Mouse (Mus musculus): ENCODE measurements around the gene Sec24a. TPM values are rescaled to one million over a fixed set of nuclear protein-coding genes. Genes with fewer than 3 reads are reported as not detected.
A peak's percentile ranks its signal among the peaks of the same experiment; 100 is the strongest.
"Not testable (repeated sequence)": the region's sequence is repeated elsewhere in the genome, so short reads cannot be mapped to it uniquely, and the experiment has no call there.

The Sec24a gene
- total and polyA plus RNA-seq, 3 experiments: 9.3 to 16.6 (median 15.3) TPM

DNA sequence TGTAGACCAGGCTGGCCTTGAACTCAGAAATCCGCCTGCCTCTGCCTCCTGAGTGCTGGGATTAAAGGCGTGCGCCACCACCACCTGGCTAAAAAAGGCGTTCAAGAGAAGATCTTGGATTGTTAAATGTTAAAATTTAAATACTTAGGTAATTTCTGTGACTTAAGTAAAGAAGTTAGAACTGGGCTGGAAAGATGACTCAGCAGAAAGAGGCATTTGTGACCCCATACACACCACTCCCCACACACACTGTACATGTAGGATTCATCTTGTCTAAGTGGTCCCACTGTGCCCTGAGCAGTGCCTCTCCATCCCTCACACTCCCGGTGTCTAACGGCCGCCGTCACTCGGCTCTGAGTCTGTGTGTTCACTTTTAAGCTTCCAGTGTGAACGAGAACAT is 57.0 kb downstream of the Sec24a start:
- Histone ChIP-seq H3K9ac (ENCODE audit: low read depth, low read length) (no peak overlapping the region), H3K36me3 (ENCODE audit: control insufficient read depth, insufficient read depth, low read length) (no peaks in the 10 kb centered on the region), H3K4me3 (no peak overlapping the region), H3K27ac (no peak overlapping the region), H3K79me2 (replicated peaks; ENCODE audit: control insufficient read depth, insufficient read depth, low read length) (no peaks in the 10 kb centered on the region), H3K27me3 (ENCODE audit: control insufficient read depth, insufficient read depth, low read length) (no peaks in the 10 kb centered on the region), H3K4me1 (ENCODE audit: control insufficient read depth, insufficient read depth, low read length) (no peaks in the 10 kb centered on the region)
- intact Hi-C loops (cut with DNase I): no loop called here
- no peak for DNase-seq
- WGBS: 94% methylated on average over 10 of the region's 10 CpGs
- TF ChIP-seq POLR2A (IDR thresholded peaks at IDR 0.05; ENCODE audit: insufficient read depth, low read depth, low read length) (no peak), CTCF (IDR thresholded peaks at IDR 0.05) (no peak), EP300 (IDR thresholded peaks at IDR 0.05; ENCODE audit: insufficient read depth, low read depth, low read length) (no peak)

DNA sequence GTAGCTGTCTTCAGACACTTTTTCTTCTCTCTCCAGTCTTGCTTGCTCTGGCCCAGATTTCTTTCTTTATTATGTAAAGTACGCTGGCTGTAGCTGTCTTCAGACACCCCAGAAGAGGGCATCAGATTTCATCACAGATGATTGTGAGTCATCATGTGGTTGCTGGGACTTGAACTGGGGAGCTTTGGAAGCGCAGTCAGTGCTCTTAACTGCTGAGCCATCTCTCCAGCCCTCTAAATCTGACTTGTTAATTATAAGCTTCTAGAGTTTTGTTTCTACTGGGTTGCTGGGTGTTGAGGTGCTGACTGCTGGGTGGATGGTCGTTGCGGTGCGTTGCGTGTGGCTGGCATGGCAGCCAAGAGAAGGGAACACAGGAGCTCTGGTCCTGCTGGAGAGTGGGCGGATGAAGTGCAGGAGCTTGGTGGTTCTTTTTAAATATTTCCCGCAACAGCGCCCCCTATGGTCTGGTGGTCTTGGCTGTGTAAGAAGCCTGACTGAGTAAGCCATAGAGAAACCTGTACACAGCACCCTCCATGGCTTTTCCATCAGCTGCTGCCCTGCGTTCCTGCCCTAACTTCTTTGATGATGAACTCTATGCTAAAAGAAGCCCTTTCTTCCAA is 59.9 kb downstream of the Sec24a start:
- WGBS: 73% methylated on average over 10 of the region's 10 CpGs
- DNase-seq: no peak

DNA sequence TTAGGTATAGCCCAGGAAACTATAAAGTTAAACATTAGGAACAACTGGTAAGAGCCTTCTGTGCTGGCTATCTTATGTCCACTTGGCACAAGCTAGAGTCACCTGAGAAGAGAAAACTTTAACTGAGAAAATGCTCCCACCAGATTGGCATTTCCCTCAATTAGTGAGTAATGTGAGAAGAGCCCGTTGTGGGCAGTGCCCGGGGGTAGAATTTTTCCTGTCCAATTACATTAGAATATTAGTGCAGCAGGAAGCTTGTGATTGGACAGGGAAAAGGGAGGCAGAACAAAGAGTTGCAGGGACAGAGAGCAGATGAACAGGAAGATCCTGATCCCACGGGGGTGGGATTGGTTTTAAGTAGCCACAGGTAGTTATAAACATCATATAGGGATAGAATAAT is 60.6 kb downstream of the Sec24a start:
- Histone ChIP-seq H3K4me1 (ENCODE audit: control insufficient read depth, insufficient read depth, low read length) (no peaks in the 10 kb centered on the region), H3K27ac (no peak overlapping the region), H3K36me3 (ENCODE audit: control insufficient read depth, insufficient read depth, low read length) (no peaks in the 10 kb centered on the region; the same call in 1 of the 2 replicates), H3K79me2 (replicated peaks; ENCODE audit: control insufficient read depth, insufficient read depth, low read length) (no peaks in the 10 kb centered on the region), H3K9ac (ENCODE audit: low read depth, low read length) (no peak overlapping the region), H3K27me3 (ENCODE audit: control insufficient read depth, insufficient read depth, low read length) (no peaks in the 10 kb centered on the region), H3K4me3 (no peak overlapping the region)
- no peak for DNase-seq
- TF ChIP-seq EP300 (IDR thresholded peaks at IDR 0.05; ENCODE audit: insufficient read depth, low read depth, low read length): no peak
- no peak for TF ChIP-seq CTCF (IDR thresholded peaks at IDR 0.05)
- no peak for TF ChIP-seq POLR2A (IDR thresholded peaks at IDR 0.05; ENCODE audit: insufficient read depth, low read depth, low read length)
- intact Hi-C loops (cut with DNase I): no loop called here
- WGBS: 75% methylated on average over 3 of the region's 3 CpGs

More for the DNA sequence above, 59.9 kb downstream of the Sec24a start:
- intact Hi-C loops (cut with DNase I): no loop called here
- no peak for TF ChIP-seq POLR2A (IDR thresholded peaks at IDR 0.05; ENCODE audit: insufficient read depth, low read depth, low read length)
- peak; percentile 55 for TF ChIP-seq CTCF (IDR thresholded peaks at IDR 0.05)
- no peak overlapping the region for H3K27ac ChIP-seq
- no peaks in the 10 kb centered on the region; the same call in 1 of the 2 replicates for H3K36me3 ChIP-seq (ENCODE audit: control insufficient read depth, insufficient read depth, low read length)
- H3K27me3 ChIP-seq (ENCODE audit: control insufficient read depth, insufficient read depth, low read length): no peaks in the 10 kb centered on the region
- no peaks in the 10 kb centered on the region for H3K79me2 ChIP-seq (replicated peaks; ENCODE audit: control insufficient read depth, insufficient read depth, low read length)
- H3K9ac ChIP-seq (ENCODE audit: low read depth, low read length): no peak overlapping the region
- H3K4me3 ChIP-seq: no peak overlapping the region
- H3K4me1 ChIP-seq (ENCODE audit: control insufficient read depth, insufficient read depth, low read length): no peaks in the 10 kb centered on the region

DNA sequence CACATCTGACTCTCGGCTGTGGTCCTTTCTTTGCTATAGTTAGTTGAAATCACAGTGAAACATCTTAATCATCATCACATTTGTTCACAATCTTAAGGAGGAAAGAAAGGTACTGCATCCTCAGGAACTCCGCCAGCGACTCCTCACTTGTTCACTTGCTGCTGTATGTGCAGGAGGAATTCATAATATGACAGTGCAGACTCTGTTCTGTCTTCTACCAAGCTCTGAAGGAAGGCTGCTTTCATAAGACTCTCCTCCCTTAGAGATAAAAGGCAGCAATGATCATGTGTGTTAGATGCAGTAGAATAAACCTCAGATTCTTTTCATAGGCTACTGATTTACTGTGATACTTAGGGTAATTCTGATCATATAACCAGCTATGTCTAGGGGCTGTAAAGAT is 68.5 kb downstream of the Sec24a start:
- intact Hi-C loops (cut with DNase I): no loop called here
- no peak overlapping the region for H3K9ac ChIP-seq (ENCODE audit: low read depth, low read length)
- WGBS: 93% methylated on average over 3 of the region's 3 CpGs
- H3K4me3 ChIP-seq: no peak overlapping the region
- no peaks in the 10 kb centered on the region; the same call in 1 of the 2 replicates for H3K36me3 ChIP-seq (ENCODE audit: control insufficient read depth, insufficient read depth, low read length)
- no peak for DNase-seq
- no peak for TF ChIP-seq POLR2A (IDR thresholded peaks at IDR 0.05; ENCODE audit: insufficient read depth, low read depth, low read length)
- no peak for TF ChIP-seq EP300 (IDR thresholded peaks at IDR 0.05; ENCODE audit: insufficient read depth, low read depth, low read length)
- no peak for TF ChIP-seq CTCF (IDR thresholded peaks at IDR 0.05)
- H3K27me3 ChIP-seq (ENCODE audit: control insufficient read depth, insufficient read depth, low read length): no peaks in the 10 kb centered on the region
- no peaks in the 10 kb centered on the region for H3K4me1 ChIP-seq (ENCODE audit: control insufficient read depth, insufficient read depth, low read length)
- H3K79me2 ChIP-seq (replicated peaks; ENCODE audit: control insufficient read depth, insufficient read depth, low read length): no peaks in the 10 kb centered on the region
- no peak overlapping the region for H3K27ac ChIP-seq

DNA sequence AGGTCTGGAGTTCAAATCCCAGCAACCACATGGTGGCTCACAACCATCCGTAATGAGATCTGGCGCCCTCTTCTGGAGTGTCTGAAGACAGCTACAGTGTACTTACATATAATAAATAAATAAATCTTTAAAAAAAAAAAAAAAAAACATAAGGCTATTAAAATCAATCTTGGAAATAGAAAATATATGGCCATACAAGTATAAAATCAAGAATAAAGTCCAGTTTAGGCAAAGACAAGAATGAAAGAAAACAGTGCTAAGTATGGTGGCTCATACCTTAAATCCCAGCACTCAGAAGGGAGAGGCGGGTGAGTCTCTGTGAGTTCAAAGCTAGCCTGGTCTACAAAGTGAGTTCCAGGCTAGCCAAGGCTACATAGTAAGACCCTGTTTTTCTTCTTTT is 72.8 kb downstream of the Sec24a start:
- 85% methylated on average over 2 of the region's 3 CpGs for WGBS
- H3K9ac ChIP-seq (ENCODE audit: low read depth, low read length); H3K4me3 ChIP-seq; H3K79me2 ChIP-seq (replicated peaks; ENCODE audit: control insufficient read depth, insufficient read depth, low read length); H3K27me3 ChIP-seq (ENCODE audit: control insufficient read depth, insufficient read depth, low read length); H3K27ac ChIP-seq; DNase-seq; H3K36me3 ChIP-seq (ENCODE audit: control insufficient read depth, insufficient read depth, low read length); intact Hi-C loops (cut with DNase I); H3K4me1 ChIP-seq (ENCODE audit: control insufficient read depth, insufficient read depth, low read length): not testable (repeated sequence)
- peak; percentile 11; the same call in 1 of the 2 replicates for TF ChIP-seq CTCF (IDR thresholded peaks at IDR 0.05)

DNA sequence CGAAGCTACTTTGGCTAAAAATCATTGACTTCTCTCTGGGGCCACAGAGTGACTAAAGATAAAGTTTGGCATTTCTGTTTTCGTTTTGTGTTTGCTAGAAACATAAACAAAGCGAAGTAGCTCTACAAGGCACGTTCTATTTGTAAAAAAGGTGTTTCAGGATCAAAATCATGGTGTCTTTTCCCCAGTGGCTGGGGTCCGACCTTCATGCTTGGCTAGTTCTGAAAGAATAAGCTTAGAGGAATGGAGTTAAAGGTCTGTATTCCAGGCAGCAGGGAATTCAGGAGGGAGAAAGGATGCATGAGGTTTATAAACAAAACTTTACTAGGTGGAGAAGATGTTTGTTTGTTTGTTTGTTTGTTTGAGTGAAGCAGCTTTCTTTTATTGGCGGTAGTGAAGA is 74.1 kb downstream of the Sec24a start:
- Histone ChIP-seq H3K27ac (peak overlapping the region; percentile 99), H3K4me3 (peak overlapping the region; percentile 61), H3K4me1 (ENCODE audit: control insufficient read depth, insufficient read depth, low read length) (peaks cover 1% of the 10 kb centered on the region; the same call in 1 of the 2 replicates), H3K9ac (ENCODE audit: low read depth, low read length) (no peak overlapping the region), H3K27me3 (ENCODE audit: control insufficient read depth, insufficient read depth, low read length) (no peaks in the 10 kb centered on the region), H3K79me2 (replicated peaks; ENCODE audit: control insufficient read depth, insufficient read depth, low read length) (no peaks in the 10 kb centered on the region), H3K36me3 (ENCODE audit: control insufficient read depth, insufficient read depth, low read length) (no peaks in the 10 kb centered on the region)
- WGBS: 19% methylated on average over 6 of the region's 6 CpGs
- no peak for TF ChIP-seq CTCF (IDR thresholded peaks at IDR 0.05)
- TF ChIP-seq EP300 (IDR thresholded peaks at IDR 0.05; ENCODE audit: insufficient read depth, low read depth, low read length): no peak
- TF ChIP-seq POLR2A (IDR thresholded peaks at IDR 0.05; ENCODE audit: insufficient read depth, low read depth, low read length): no peak
- no peak for DNase-seq
- intact Hi-C loops (cut with DNase I): loop anchor here (10.0 kb wide), 1 partner anchor 405 kb away; the partner anchor contains the start of gene Col23a1

Data from heart, adult 2 months (tissue).